Mouse (Mus musculus): ENCODE data around the gene Cep44. TPM values are rescaled to one million over a fixed set of nuclear protein-coding genes. Genes with fewer than 3 reads are reported as not detected.

The Cep44 gene
- polyA plus RNA-seq, 1 experiment from 2014 or later = 41.3 TPM

GRCm38 (mm10) chr8:56508952-56509479 lies 41.8 kb downstream of the Cep44 start:
- H3K4me3 ChIP-seq (ENCODE audit: low read length) = no peak overlapping the region
- H3K4me2 ChIP-seq (replicated peaks; ENCODE audit: low read depth, low read length) = no peak overlapping the region
- H3K27me3 ChIP-seq (ENCODE audit: control insufficient read depth, insufficient read depth, low read length) = no peaks in the 10 kb centered on the region
- no peaks in the 10 kb centered on the region for H3K36me3 ChIP-seq (ENCODE audit: control insufficient read depth, insufficient read depth, low read length)
- no peaks in the 10 kb centered on the region for H3K4me1 ChIP-seq (ENCODE audit: control insufficient read depth, insufficient read depth, low read length)
- no peak overlapping the region for H3K27ac ChIP-seq (ENCODE audit: low read depth, low read length)
- H3K9ac ChIP-seq (ENCODE audit: low read depth, low read length) = no peak overlapping the region
- no peaks in the 10 kb centered on the region for H3K9me3 ChIP-seq (ENCODE audit: control insufficient read depth, low read length)
- 71% methylated on average over 4 of the region's 4 CpGs for WGBS
- ATAC-seq (ENCODE audit: low FRiP score, low TSS enrichment) = no peak

- no peaks in the 10 kb centered on the region for H3K36me3 ChIP-seq (ENCODE audit: control insufficient read depth, insufficient read depth, low read length)
- no peak for ATAC-seq (ENCODE audit: low FRiP score, low TSS enrichment)
- no peak overlapping the region for H3K4me3 ChIP-seq (ENCODE audit: low read length)
- no peak overlapping the region for H3K9ac ChIP-seq (ENCODE audit: low read depth, low read length)
- H3K9me3 ChIP-seq (ENCODE audit: control insufficient read depth, low read length) = no peaks in the 10 kb centered on the region
- H3K27me3 ChIP-seq (ENCODE audit: control insufficient read depth, insufficient read depth, low read length) = no peaks in the 10 kb centered on the region
- no peak overlapping the region for H3K27ac ChIP-seq (ENCODE audit: low read depth, low read length)
- no peak overlapping the region for H3K4me2 ChIP-seq (replicated peaks; ENCODE audit: low read depth, low read length)
- H3K4me1 ChIP-seq (ENCODE audit: control insufficient read depth, insufficient read depth, low read length) = no peaks in the 10 kb centered on the region
- WGBS = 72% methylated on average over 3 of the region's 3 CpGs
Measured at GRCm38 (mm10) chr8:56508318-56508951, 42.4 kb downstream of the Cep44 start.

DNA sequence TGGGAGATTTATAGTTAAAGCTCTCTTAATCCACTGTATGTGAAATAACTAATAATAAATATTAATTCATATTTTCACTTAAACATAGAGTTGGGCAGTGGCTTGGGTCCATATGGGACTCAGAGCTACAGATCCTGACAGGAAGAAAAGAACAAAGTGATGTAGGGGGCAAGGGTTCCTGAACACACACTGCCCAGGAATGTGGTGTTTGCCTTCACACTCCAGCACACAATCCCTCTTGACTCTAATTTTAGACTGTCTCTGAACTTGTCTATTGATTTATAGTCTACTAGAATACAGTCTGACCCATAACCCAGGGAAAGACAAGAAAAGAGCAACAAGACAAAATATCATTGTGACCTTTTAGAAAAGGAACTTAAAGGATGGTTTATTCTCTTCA lies 48.9 kb downstream of the Cep44 start:
- no peak for ATAC-seq (ENCODE audit: low FRiP score, low TSS enrichment)
- H3K9ac ChIP-seq (ENCODE audit: low read depth, low read length) = no peak overlapping the region
- H3K4me3 ChIP-seq (ENCODE audit: low read length) = no peak overlapping the region

GRCm38 (mm10) chr8:56489496-56489895 lies 61.4 kb downstream of the Cep44 start:
- ATAC-seq (ENCODE audit: low FRiP score, low TSS enrichment) = no peak
- 49% methylated on average over 2 of the region's 2 CpGs for WGBS

More for the DNA sequence above, 48.9 kb downstream of the Cep44 start:
- Histone ChIP-seq H3K27me3 (ENCODE audit: control insufficient read depth, insufficient read depth, low read length) (no peaks in the 10 kb centered on the region), H3K36me3 (ENCODE audit: control insufficient read depth, insufficient read depth, low read length) (no peaks in the 10 kb centered on the region), H3K9me3 (ENCODE audit: control insufficient read depth, low read length) (no peaks in the 10 kb centered on the region), H3K27ac (ENCODE audit: low read depth, low read length) (no peak overlapping the region), H3K4me2 (replicated peaks; ENCODE audit: low read depth, low read length) (no peak overlapping the region), H3K4me1 (ENCODE audit: control insufficient read depth, insufficient read depth, low read length) (no peaks in the 10 kb centered on the region)

DNA sequence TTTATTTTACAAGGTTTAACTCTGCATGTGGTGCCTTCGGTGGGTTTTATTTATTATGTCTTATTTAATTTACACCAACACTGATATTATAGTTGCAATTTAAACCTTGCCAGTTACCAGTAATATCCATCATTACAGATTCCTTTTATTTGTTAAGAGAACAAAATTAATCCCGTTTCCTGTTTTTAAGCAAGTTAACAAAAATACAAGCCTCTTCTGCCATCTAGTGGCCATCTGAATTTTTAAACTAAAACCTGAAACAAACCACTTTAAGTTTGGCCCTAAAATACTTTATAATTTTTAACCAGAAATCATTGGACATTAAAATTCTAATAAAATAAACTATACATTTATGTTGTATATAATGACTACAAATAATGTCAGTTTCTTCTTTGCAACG lies 64.8 kb downstream of the Cep44 start:
- no peak overlapping the region for H3K4me2 ChIP-seq (replicated peaks; ENCODE audit: low read depth, low read length)
- 40% methylated on average over 3 of the region's 3 CpGs for whole genome bisulfite sequencing
- H3K36me3 ChIP-seq (ENCODE audit: control insufficient read depth, insufficient read depth, low read length) = no peaks in the 10 kb centered on the region
- H3K27me3 ChIP-seq (ENCODE audit: control insufficient read depth, insufficient read depth, low read length) = no peaks in the 10 kb centered on the region
- H3K4me1 ChIP-seq (ENCODE audit: control insufficient read depth, insufficient read depth, low read length) = no peaks in the 10 kb centered on the region
- H3K27ac ChIP-seq (ENCODE audit: low read depth, low read length) = no peak overlapping the region
- H3K9ac ChIP-seq (ENCODE audit: low read depth, low read length) = no peak overlapping the region
- H3K4me3 ChIP-seq (ENCODE audit: low read length) = no peak overlapping the region
- no peaks in the 10 kb centered on the region for H3K9me3 ChIP-seq (ENCODE audit: control insufficient read depth, low read length)
- ATAC-seq (ENCODE audit: low FRiP score, low TSS enrichment) = no peak

More at GRCm38 (mm10) chr8:56489496-56489895, 61.4 kb downstream of the Cep44 start:
- Histone ChIP-seq H3K27me3 (ENCODE audit: control insufficient read depth, insufficient read depth, low read length) (no peaks in the 10 kb centered on the region), H3K4me3 (ENCODE audit: low read length) (no peak overlapping the region), H3K36me3 (ENCODE audit: control insufficient read depth, insufficient read depth, low read length) (no peaks in the 10 kb centered on the region), H3K9me3 (ENCODE audit: control insufficient read depth, low read length) (no peaks in the 10 kb centered on the region), H3K4me1 (ENCODE audit: control insufficient read depth, insufficient read depth, low read length) (no peaks in the 10 kb centered on the region), H3K27ac (ENCODE audit: low read depth, low read length) (no peak overlapping the region), H3K4me2 (replicated peaks; ENCODE audit: low read depth, low read length) (no peak overlapping the region), H3K9ac (ENCODE audit: low read depth, low read length) (no peak overlapping the region)

Small RNAs within 50 kb of the gene (microRNA-seq; reads per million reads assigned to microRNA genes)
- not detected for gene Gm25992

Other genes with a start within 250 kb of the Cep44 start
- 37.8 and 46.2 TPM in 2 replicates for gene Fbxo8, start within 50 bp of the Cep44 start, polyA plus RNA-seq (2014; fragmentation: Nextera tagmentation; extraction: Ambion mirVana)

All from kidney, embryonic 14.5 days (tissue).